Mouse (Mus musculus) gastrocnemius, postnatal 25 days (tissue): ENCODE measurements around the gene Wdr83. TPM values are rescaled to one million over a fixed set of nuclear protein-coding genes. Genes with fewer than 3 reads are reported as not detected.
"Not testable (repeated sequence)": the region's sequence is repeated elsewhere in the genome, so short reads cannot be mapped to it uniquely, and the experiment has no call there.

Experiments used
- DNase-seq: peaks from one replicate; pipeline ENCODE4 v3.0.0; 2022
- long read RNA-seq, 2 experiments: library from polyadenylated mRNA; stranded (forward); transcript quantifications; one replicate each; pipeline ENCODE4 v2.0.0; 2021
- total RNA-seq, 2 experiments: library from RNA; stranded (reverse); gene quantifications; 1 replicate in 1 of 2; 2 replicates in 1 of 2; pipeline ENCODE4 v1.2.3; 2021

Gene Wdr83
- total RNA-seq = 10 to 100 TPM; 14.9 to 21.8 TPM
- long read RNA-seq, experiment 1, transcript Wdr83-201 (9 exons, 1,238 nt) = major isoform, 13 of 24 reads
- long read RNA-seq, experiment 1, partial matches to known transcripts = 3 of 24 reads
- long read RNA-seq, experiment 1, other reads (novel, unspliced or antisense) = 5 of 24 reads
- long read RNA-seq, experiment 2, transcript Wdr83-201 (9 exons, 1,238 nt) = major isoform, 7 of 10 reads
- long read RNA-seq, experiment 2, partial matches to known transcripts = 1 of 10 reads
- long read RNA-seq, experiment 2, other reads (novel, unspliced or antisense) = 1 of 10 reads

GRCm38 (mm10) chr8:85081216-85081555 lies at the start of gene Wdr83:
Wdr83 (minus strand) TSS chr8:85081306.
- peak; percentile 46 for DNase-seq

DNA sequence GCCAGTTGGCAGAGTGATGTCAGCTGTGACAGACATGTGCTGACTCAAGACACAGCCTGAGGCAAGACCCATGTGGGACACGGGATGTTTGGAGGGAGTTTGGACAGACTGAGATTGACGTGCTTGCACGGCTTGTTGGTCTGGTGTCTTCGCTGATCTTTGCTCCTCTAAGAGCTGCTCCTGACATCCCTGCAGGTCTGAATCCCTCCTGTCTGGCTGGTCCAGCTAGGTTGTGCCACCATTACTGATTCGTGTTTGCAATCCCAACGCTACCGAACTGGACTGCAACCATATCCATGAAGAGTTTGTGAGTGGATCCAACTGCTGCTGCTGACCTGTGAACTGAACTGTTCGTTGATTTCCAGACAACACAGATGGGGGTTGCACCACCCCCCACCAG lies 42.6 kb upstream of the Wdr83 start:
- DNase-seq = no peak

DNA sequence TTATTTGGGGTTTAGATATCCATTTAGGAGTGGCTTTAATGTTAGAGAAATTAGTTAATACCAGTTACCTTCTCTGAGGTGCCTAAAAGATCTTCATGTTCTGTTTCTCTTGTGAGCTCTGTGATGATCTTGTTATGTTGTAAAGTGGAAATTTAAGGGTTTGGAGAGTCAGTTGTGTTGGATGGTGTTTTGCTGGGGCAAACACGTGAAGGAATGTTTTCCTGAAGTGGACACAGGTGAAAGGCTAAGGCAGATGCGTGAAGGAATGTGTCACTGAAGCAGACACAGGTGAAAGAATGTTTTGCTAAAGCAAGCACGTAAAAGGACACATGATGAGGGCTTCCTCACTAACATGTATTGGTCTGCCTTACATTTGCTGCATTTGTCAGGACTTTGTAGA lies 41.9 kb upstream of the Wdr83 start, which contains the start of gene Zfp791:
Gene Zfp791, minus strand, starts transcription at position 101 of the 400 bp plus-strand sequence.
- DNase-seq = no peak

DNA sequence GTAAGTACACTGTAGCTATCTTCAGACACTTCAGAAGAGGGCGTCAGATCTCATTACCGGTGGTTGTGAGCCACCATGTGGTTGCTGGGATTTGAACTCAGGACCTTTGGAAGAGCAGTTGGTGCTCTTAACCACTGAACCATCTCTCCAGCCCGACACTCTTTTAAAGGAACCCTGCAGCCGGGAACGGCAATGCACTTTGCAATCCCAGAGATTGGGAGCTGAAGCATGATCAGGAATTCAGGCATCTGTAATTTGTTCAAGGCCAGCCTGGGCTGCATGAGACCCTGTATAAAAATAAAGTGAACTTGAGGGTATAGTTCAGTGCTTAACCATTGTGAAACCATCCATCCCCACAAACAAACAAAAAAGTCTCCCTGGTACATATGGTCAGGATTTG lies 39.1 kb upstream of the Wdr83 start:
- DNase-seq = not testable (repeated sequence)

- DNase-seq = peak; percentile 47
Observed at GRCm38 (mm10) chr8:85119052-85119981, 38.2 kb upstream of the Wdr83 start.

DNA sequence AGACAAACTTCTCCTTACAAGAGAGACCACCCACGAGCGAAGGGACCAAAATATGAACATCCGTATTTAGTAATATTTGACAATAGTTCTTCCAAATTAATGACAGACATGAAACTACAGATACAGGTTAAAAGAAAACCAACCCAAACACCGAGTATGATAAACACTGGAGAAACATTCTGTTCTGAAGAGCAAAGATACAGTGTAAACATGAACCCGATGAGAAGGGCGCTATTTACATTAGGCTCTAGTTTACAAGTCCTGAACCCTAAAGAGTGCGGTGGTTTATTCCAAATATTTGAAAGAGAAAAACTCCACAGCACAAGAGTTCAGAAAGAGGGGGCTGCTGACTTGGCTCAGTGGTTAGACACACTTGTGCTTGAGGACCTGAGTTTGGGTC lies 35.9 kb upstream of the Wdr83 start:
- DNase-seq = no peak

- DNase-seq = no peak
Observed at GRCm38 (mm10) chr8:85115501-85115900, 34.4 kb upstream of the Wdr83 start.

- no peak for DNase-seq
Observed at GRCm38 (mm10) chr8:85113241-85113640, 32.1 kb upstream of the Wdr83 start.

- DNase-seq = no peak
Observed at GRCm38 (mm10) chr8:85100076-85100665, 19.1 kb upstream of the Wdr83 start.

GRCm38 (mm10) chr8:85096850-85097249 lies 15.7 kb upstream of the Wdr83 start:
- no peak for DNase-seq

- DNase-seq = no peak
Observed at GRCm38 (mm10) chr8:85096196-85096595, 15.1 kb upstream of the Wdr83 start.

DNA sequence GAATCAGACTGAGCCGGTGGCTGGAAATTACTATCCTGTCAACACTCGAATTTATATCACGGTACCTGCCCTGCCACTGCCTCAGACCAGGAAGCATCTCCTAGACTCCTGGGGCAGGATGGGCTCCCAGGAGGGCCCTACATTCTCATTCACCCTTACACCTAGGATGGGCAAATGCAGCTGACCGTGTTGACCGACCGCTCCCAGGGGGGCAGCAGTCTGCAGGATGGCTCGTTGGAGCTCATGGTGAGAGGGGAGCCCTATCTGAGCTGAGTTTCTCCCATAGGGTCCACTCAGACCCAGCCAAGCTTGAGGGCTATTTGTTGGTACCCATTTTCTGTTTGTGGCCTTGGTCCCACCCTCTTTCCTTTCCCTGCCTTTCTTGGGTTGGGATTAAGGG lies 14.5 kb upstream of the Wdr83 start:
- no peak for DNase-seq

GRCm38 (mm10) chr8:85095051-85095450 lies 13.9 kb upstream of the Wdr83 start:
- DNase-seq = no peak

- DNase-seq = no peak
Observed at GRCm38 (mm10) chr8:85091526-85092090, 10.5 kb upstream of the Wdr83 start.

DNA sequence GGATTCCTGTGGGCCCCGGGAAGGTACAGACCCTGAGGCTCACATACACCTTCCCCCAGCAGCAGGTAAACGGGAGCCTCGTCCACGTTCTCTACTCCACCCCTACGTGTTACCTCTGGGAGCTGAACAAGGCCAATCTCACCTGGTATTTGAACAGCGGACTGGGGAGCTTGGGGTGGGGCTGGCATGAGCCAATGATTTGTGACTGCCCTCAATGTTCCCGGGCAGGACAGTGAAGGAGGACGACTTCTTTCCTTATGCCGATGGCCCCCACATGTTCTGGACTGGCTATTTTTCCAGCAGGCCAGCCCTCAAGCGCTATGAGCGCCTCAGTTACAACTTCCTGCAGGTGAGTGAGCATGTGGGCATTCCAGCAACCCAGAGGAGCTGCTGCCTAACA lies 9.8 kb upstream of the Wdr83 start:
- no peak for DNase-seq

- no peak for DNase-seq
Observed at GRCm38 (mm10) chr8:85088771-85089170, 7.7 kb upstream of the Wdr83 start.

DNA sequence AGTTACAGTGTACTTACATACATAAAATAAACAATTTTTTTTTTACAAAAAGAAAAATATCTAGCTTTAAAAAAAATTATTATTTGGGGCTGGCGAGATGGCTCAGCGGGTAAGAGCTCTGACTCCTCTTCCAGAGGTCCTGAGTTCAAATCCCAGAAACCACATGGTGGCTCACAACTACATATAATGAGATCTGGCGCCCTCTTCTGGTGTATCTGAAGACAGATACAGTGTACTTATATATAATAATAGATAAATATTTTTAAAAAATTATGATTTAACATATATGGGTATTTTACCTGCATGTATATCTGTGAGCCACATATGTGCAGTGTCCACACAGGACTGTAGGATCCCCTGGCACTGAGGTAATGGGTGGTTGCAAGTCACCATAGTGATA lies 5.1 kb upstream of the Wdr83 start:
- DNase-seq = no peak

DNA sequence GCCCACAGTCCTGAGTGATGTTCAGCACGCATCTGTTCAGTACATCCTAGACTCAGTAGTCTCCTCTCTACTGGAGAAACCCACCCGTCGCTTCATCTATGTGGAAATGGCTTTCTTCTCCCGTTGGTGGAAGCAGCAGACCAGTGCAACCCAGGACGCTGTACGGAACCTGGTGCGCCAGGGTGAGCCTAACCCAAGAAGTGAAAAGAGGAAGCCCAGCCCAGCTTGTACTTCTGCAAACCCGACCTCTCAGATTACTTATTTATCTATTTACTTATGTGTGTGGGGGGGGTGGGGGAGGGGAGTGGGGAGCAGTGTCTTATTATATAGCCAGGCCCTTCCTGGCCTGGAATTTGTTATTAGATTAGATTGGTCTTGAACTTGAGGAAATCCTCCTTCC lies 3.5 kb upstream of the Wdr83 start:
- DNase-seq = no peak

DNA sequence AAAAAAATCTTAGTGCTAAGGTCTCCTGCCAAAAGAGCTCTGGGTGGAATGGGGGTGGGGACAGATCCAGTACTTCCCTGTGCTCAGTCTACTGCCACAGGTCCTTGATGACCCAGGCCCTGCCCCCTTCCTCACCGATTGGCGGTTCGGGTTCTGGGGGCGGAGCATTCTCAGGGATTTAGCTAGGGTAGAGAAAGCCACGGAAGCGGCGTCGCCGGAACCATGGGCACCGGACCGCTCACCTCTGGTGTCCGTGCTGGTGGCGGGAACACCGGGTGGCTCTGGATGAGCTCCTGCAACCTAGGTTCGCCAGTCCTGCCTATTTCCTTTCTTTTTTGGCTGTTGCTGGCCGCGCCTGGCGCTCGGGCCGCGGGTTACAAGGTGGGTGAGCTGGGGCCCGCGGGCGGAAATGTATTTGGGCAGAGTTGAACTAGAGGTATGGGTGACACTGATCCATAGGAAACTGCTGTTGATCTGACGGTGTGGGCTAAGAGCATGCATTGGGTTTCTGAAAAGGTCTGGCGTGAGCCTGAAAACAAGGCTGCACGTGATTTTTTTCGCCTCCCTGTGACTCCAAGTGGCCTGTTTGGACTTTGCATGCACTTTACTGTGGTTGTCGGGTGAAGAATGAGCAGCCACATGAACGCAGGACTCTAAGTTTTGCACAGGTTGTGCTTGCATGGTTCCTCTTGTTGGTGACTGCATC lies 2.2 kb upstream of the Wdr83 start, which contains the start of gene Man2b1:
Gene Man2b1, plus strand, starts transcription at position 163 of the 706 bp plus-strand sequence.
- peak; percentile 88 for DNase-seq

GRCm38 (mm10) chr8:85082169-85082568 lies 1.1 kb upstream of the Wdr83 start:
- not testable (repeated sequence) for DNase-seq

- peak; percentile 34 for DNase-seq
Observed at GRCm38 (mm10) chr8:85080532-85081215, 432 bp downstream of the Wdr83 start, which contains the start of gene Wdr83os. Wdr83os (plus strand) TSS chr8:85080740.
